20 mouse cellular contexts compared by ENCODE assay signal in the genomic region with DNA sequence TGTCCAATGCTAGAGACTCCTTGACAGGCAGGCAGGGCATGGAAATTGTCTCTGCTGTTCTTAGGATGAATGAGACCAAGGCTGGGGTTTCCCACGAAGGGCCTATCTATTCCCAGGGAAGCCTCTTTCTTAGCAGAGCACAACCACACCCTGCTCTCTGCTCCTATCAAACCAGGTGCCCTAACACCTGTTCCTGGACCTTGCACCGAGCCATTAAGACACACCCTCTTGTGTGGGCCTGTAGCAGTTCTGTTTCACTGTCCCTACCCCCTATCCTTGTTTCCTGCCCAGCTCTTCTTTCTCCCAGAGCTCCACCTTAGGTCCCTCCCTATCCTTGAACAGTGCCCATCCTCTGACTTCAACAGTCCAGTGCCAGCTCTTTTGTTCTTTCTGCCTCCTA.
"Had no signal": no experiment of that assay in that cellular context is flagged by ENCODE, and none has a peak within 500 bp of the region (broad histone marks: within the 10 kb centered on the region; RNA-seq: fewer than 3 reads in every experiment).

No protein-coding gene starts in this region.

- H3K27ac ChIP-seq: limb, embryonic 10.5 days; limb, embryonic 13.5 days; liver, embryonic 13.5 days; macrophage; midbrain, embryonic 12.5 days; midbrain, embryonic 15.5 days; neural tube, embryonic 12.5 days; neural tube, embryonic 15.5 days had no signal

- H3K9ac ChIP-seq: limb, embryonic 13.5 days; liver, embryonic 13.5 days; midbrain, embryonic 12.5 days; midbrain, embryonic 15.5 days; neural tube, embryonic 12.5 days; neural tube, embryonic 15.5 days had no signal

- H3K9me3 ChIP-seq: limb, embryonic 10.5 days; limb, embryonic 13.5 days; liver, embryonic 13.5 days; midbrain, embryonic 12.5 days; midbrain, embryonic 15.5 days; neural tube, embryonic 12.5 days; neural tube, embryonic 15.5 days had no signal

- ATAC-seq: midbrain, embryonic 15.5 days had no signal

- H3K4me2 ChIP-seq: limb, embryonic 13.5 days; liver, embryonic 13.5 days; midbrain, embryonic 12.5 days; midbrain, embryonic 15.5 days; neural tube, embryonic 12.5 days; neural tube, embryonic 15.5 days had no signal

- H3K4me3 ChIP-seq: limb, embryonic 10.5 days; limb, embryonic 13.5 days; liver, embryonic 13.5 days; midbrain, embryonic 12.5 days; midbrain, embryonic 15.5 days; neural tube, embryonic 12.5 days; neural tube, embryonic 15.5 days had no signal

- H3K4me1 ChIP-seq: limb, embryonic 10.5 days; liver, embryonic 13.5 days; midbrain, embryonic 12.5 days; midbrain, embryonic 15.5 days; neural tube, embryonic 12.5 days; neural tube, embryonic 15.5 days had no signal

- H3K27me3 ChIP-seq: limb, embryonic 13.5 days; liver, embryonic 13.5 days; midbrain, embryonic 12.5 days; midbrain, embryonic 15.5 days; neural tube, embryonic 12.5 days; neural tube, embryonic 15.5 days had no signal

- H3K36me3 ChIP-seq: limb, embryonic 10.5 days; limb, embryonic 13.5 days; liver, embryonic 13.5 days; midbrain, embryonic 12.5 days; midbrain, embryonic 15.5 days; neural tube, embryonic 12.5 days; neural tube, embryonic 15.5 days had no signal

- DNase-seq: kidney, adult 18-20 months; kidney, adult 9 months; kidney, postnatal 14 days; kidney, postnatal 4 days; layer of hippocampus, adult 9-11 months; liver, embryonic 13.5 days; lung, adult 2 months; right cerebral cortex, adult 18-20 months; right cerebral cortex, postnatal 14 days; right cerebral cortex, postnatal 4 days; spleen, adult 18-20 months; thymus, adult 18-20 months; thymus, postnatal 36 days had no signal
